Mouse (Mus musculus) adrenal gland, postnatal 25 days (tissue): ENCODE data around the gene Dach2. TPM values are rescaled to one million over a fixed set of nuclear protein-coding genes. Genes with fewer than 3 reads are reported as not detected.
"Not testable (repeated sequence)": the region's sequence is repeated elsewhere in the genome, so short reads cannot be mapped to it uniquely, and the experiment has no call there.

Experiments
- DNase-seq: peaks from one replicate; pipeline ENCODE4 v3.0.0; 2021; ENCODE audit warnings: mixed read lengths
- long read RNA-seq: library from polyadenylated mRNA; stranded (forward); transcript quantifications from one replicate; pipeline ENCODE4 v2.0.0, GENCODE M21; 2021
- total RNA-seq: library from RNA; stranded (reverse); gene quantifications from 2 replicates; pipeline ENCODE4 v1.2.3, GENCODE M21; 2021

Gene Dach2
- 0.86 and 1.3 TPM in 2 replicates for total RNA-seq
- long read RNA-seq = 0 reads

- no peak for DNase-seq
Measured at GRCm38 (mm10) chrX:113297404-113297803, at the start of gene Dach2. Dach2 (plus strand) TSS chrX:113297510.

GRCm38 (mm10) chrX:113252427-113252826 is 44.9 kb upstream of the Dach2 start:
- DNase-seq = not testable (repeated sequence)

- peak; percentile 60 for DNase-seq
Measured at GRCm38 (mm10) chrX:113298031-113298430, 721 bp downstream of the Dach2 start.

- DNase-seq = peak; percentile 0
Measured at GRCm38 (mm10) chrX:113298468-113298867, 1.2 kb downstream of the Dach2 start.

- no peak for DNase-seq
Measured at GRCm38 (mm10) chrX:113304323-113304722, 7.0 kb downstream of the Dach2 start.

- DNase-seq = no peak
Measured at GRCm38 (mm10) chrX:113338143-113338542, 40.8 kb downstream of the Dach2 start.

- no peak for DNase-seq
Measured at GRCm38 (mm10) chrX:113394417-113394816, 97.1 kb downstream of the Dach2 start.

GRCm38 (mm10) chrX:113408756-113409155 is 111.4 kb downstream of the Dach2 start:
- no peak for DNase-seq

- no peak for DNase-seq
Measured at GRCm38 (mm10) chrX:113421517-113422187, 124.3 kb downstream of the Dach2 start.

- DNase-seq = no peak
Measured at GRCm38 (mm10) chrX:113482131-113482530, 184.8 kb downstream of the Dach2 start.

GRCm38 (mm10) chrX:113545106-113545505 is 247.8 kb downstream of the Dach2 start:
- DNase-seq = peak; percentile 11

GRCm38 (mm10) chrX:113563897-113564296 is 266.6 kb downstream of the Dach2 start:
- DNase-seq = no peak

GRCm38 (mm10) chrX:113666069-113666468 is 368.8 kb downstream of the Dach2 start:
- no peak for DNase-seq

GRCm38 (mm10) chrX:113687163-113687562 is 389.9 kb downstream of the Dach2 start:
- no peak for DNase-seq

- DNase-seq = no peak
Measured at GRCm38 (mm10) chrX:113712363-113712762, 415.1 kb downstream of the Dach2 start.

GRCm38 (mm10) chrX:113724124-113724523 is 426.8 kb downstream of the Dach2 start:
- DNase-seq = no peak

GRCm38 (mm10) chrX:113747122-113747521 is 449.8 kb downstream of the Dach2 start:
- no peak for DNase-seq

- DNase-seq = no peak
Measured at GRCm38 (mm10) chrX:113792264-113792663, 495.0 kb downstream of the Dach2 start.

GRCm38 (mm10) chrX:113810369-113810768 is 513.1 kb downstream of the Dach2 start:
- DNase-seq = no peak

GRCm38 (mm10) chrX:113826810-113827209 is 529.5 kb downstream of the Dach2 start:
- DNase-seq = no peak

- DNase-seq = no peak
Measured at GRCm38 (mm10) chrX:113833062-113833461, 535.8 kb downstream of the Dach2 start.

- no peak for DNase-seq
Measured at GRCm38 (mm10) chrX:113867835-113868495, 570.7 kb downstream of the Dach2 start.
